Mouse (Mus musculus) olfactory bulb, adult 2 months (tissue): ENCODE measurements around the gene Gm9945.

Experiments
- CTCF ChIP-seq: fragments of 200-500 bp; IDR thresholded peaks from 2 replicates; pipeline ENCODE4 v1.5.1; 2012; ENCODE audit warnings: low read depth, mild to moderate bottlenecking, low read length, moderate library complexity; ENCODE audit not compliant: insufficient read depth
- POLR2A ChIP-seq: fragments of 200-500 bp; IDR thresholded peaks from 2 replicates; pipeline ENCODE4 v1.6.1; 2012; ENCODE audit warnings: mild to moderate bottlenecking, low read depth, low read length, moderate library complexity; ENCODE audit not compliant: insufficient read depth

DNA sequence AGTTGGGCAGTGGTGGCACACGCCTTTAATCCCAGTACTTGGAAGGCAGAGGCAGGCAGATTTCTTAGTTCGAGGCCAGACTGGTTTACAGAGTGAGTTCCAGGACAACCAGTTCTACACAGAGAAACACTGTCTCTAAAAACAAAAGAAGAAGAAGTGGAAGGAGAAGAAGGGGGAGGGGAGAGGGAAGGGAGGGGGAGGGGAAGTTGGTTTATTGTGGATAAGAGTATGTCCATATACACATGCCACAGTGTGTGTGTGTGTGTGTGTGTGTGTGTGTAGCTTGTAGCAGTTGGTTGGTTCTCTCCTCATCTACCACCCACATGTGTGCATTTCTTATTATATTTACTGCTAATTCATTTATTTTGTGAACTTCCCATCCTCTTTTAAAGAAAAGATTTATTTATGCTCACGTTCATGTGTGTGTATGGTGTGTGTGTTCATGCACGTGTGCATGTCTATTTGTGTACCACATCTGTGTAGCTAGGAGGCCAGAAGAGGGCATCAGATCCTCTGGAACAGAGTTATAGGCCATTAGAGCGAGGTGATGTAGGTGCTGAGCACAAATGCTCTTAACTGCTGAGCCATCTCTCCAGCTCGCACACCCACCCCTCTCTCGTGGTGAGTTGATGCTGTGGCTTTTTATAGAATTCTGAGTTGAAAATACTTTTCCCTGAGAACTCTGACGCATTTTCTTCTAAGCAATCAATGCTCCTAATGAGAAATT, 22.2 kb downstream of the Gm9945 start:
- TF ChIP-seq CTCF: no peak
- no peak for TF ChIP-seq POLR2A
